Mouse (Mus musculus): Measurements from ENCODE around the gene Casp7. TPM values are rescaled to one million over a fixed set of nuclear protein-coding genes. Genes with fewer than 3 reads are reported as not detected.
"Not testable (repeated sequence)": the region's sequence is repeated elsewhere in the genome, so short reads cannot be mapped to it uniquely, and the experiment has no call there.

Gene Casp7
- polyA plus RNA-seq (2012; rRNA removed): 8.6 and 8.7 TPM in 2 replicates

- under 1% methylated on average over 77 of the region's 78 CpGs for WGBS
- H3K36me3 ChIP-seq (ENCODE audit: control insufficient read depth, insufficient read depth, low read length): no peaks in the 10 kb centered on the region
- peaks cover 9% of the 10 kb centered on the region for H3K4me1 ChIP-seq (ENCODE audit: control insufficient read depth, insufficient read depth, insufficient read length)
- peak within 1 kb of the TSS; percentile 71 for H3K27ac ChIP-seq (ENCODE audit: insufficient read depth, low read length)
- peak within 1 kb of the TSS; percentile 68 for H3K4me3 ChIP-seq (ENCODE audit: extremely low read depth, insufficient read depth, insufficient read length)
- H3K27me3 ChIP-seq (ENCODE audit: control insufficient read depth, insufficient read depth, low read length): no peaks in the 10 kb centered on the region
- TF ChIP-seq POLR2A (IDR thresholded peaks at IDR 0.05; ENCODE audit: low read depth, low read length) (peak; percentile 18; the same call in 1 of the 2 replicates), CTCF (IDR thresholded peaks at IDR 0.05; ENCODE audit: extremely low read depth, insufficient read depth, insufficient read length, insufficient replicate concordance) (no peak)
- DNase-seq (ENCODE audit: low read depth in 1 of 2, low spot score in 2 of 2): peak; percentile 35 to 72
Observed at GRCm38 (mm10) chr19:56396669-56397621, at the start of gene Casp7. Gene Casp7 (plus strand): TSS chr19:56397129.

GRCm38 (mm10) chr19:56349295-56349694 lies 47.6 kb upstream of the Casp7 start:
- Histone ChIP-seq H3K4me1 (ENCODE audit: control insufficient read depth, insufficient read depth, insufficient read length) (no peaks in the 10 kb centered on the region), H3K4me3 (ENCODE audit: extremely low read depth, insufficient read depth, insufficient read length) (no peak overlapping the region), H3K27me3 (ENCODE audit: control insufficient read depth, insufficient read depth, low read length) (no peaks in the 10 kb centered on the region), H3K27ac (ENCODE audit: insufficient read depth, low read length) (no peak overlapping the region), H3K36me3 (ENCODE audit: control insufficient read depth, insufficient read depth, low read length) (no peaks in the 10 kb centered on the region)
- no peak for TF ChIP-seq POLR2A (IDR thresholded peaks at IDR 0.05; ENCODE audit: low read depth, low read length)
- TF ChIP-seq CTCF (IDR thresholded peaks at IDR 0.05; ENCODE audit: extremely low read depth, insufficient read depth, insufficient read length, insufficient replicate concordance): 0 out of 2 replicates have a peak, but pooled peaks have one; percentile 14
- no peak for DNase-seq (ENCODE audit: low read depth in 1 of 2, low spot score in 2 of 2)
- 25% methylated on average over 6 of the region's 6 CpGs for WGBS

GRCm38 (mm10) chr19:56353689-56354088 lies 43.2 kb upstream of the Casp7 start:
- Histone ChIP-seq H3K36me3 (ENCODE audit: control insufficient read depth, insufficient read depth, low read length) (no peaks in the 10 kb centered on the region), H3K4me1 (ENCODE audit: control insufficient read depth, insufficient read depth, insufficient read length) (no peaks in the 10 kb centered on the region), H3K27me3 (ENCODE audit: control insufficient read depth, insufficient read depth, low read length) (no peaks in the 10 kb centered on the region), H3K27ac (ENCODE audit: insufficient read depth, low read length) (no peak overlapping the region), H3K4me3 (ENCODE audit: extremely low read depth, insufficient read depth, insufficient read length) (no peak overlapping the region)
- TF ChIP-seq CTCF (IDR thresholded peaks at IDR 0.05; ENCODE audit: extremely low read depth, insufficient read depth, insufficient read length, insufficient replicate concordance): no peak
- no peak for TF ChIP-seq POLR2A (IDR thresholded peaks at IDR 0.05; ENCODE audit: low read depth, low read length)
- DNase-seq (ENCODE audit: low read depth in 1 of 2, low spot score in 2 of 2): no peak
- 88% methylated on average over 10 of the region's 10 CpGs for WGBS

- DNase-seq (ENCODE audit: low read depth in 1 of 2, low spot score in 2 of 2): no peak
- Histone ChIP-seq H3K27ac (ENCODE audit: insufficient read depth, low read length) (no peak overlapping the region), H3K36me3 (ENCODE audit: control insufficient read depth, insufficient read depth, low read length) (no peaks in the 10 kb centered on the region), H3K4me1 (ENCODE audit: control insufficient read depth, insufficient read depth, insufficient read length) (no peaks in the 10 kb centered on the region), H3K27me3 (ENCODE audit: control insufficient read depth, insufficient read depth, low read length) (no peaks in the 10 kb centered on the region), H3K4me3 (ENCODE audit: extremely low read depth, insufficient read depth, insufficient read length) (no peak overlapping the region)
- TF ChIP-seq CTCF (IDR thresholded peaks at IDR 0.05; ENCODE audit: extremely low read depth, insufficient read depth, insufficient read length, insufficient replicate concordance) (no peak), POLR2A (IDR thresholded peaks at IDR 0.05; ENCODE audit: low read depth, low read length) (no peak)
- 88% methylated on average over 12 of the region's 12 CpGs for WGBS
Observed at GRCm38 (mm10) chr19:56355201-56355600, 41.7 kb upstream of the Casp7 start.

- WGBS: 40% methylated on average over 17 of the region's 17 CpGs
- no peaks in the 10 kb centered on the region for H3K27me3 ChIP-seq (ENCODE audit: control insufficient read depth, insufficient read depth, low read length)
- H3K4me3 ChIP-seq (ENCODE audit: extremely low read depth, insufficient read depth, insufficient read length): no peak overlapping the region
- DNase-seq (ENCODE audit: low read depth in 1 of 2, low spot score in 2 of 2): peak; percentile 5 to 54
- no peaks in the 10 kb centered on the region for H3K4me1 ChIP-seq (ENCODE audit: control insufficient read depth, insufficient read depth, insufficient read length)
- no peak for TF ChIP-seq POLR2A (IDR thresholded peaks at IDR 0.05; ENCODE audit: low read depth, low read length)
- peak; percentile 54; the same call in 1 of the 2 replicates for TF ChIP-seq CTCF (IDR thresholded peaks at IDR 0.05; ENCODE audit: extremely low read depth, insufficient read depth, insufficient read length, insufficient replicate concordance)
- no peaks in the 10 kb centered on the region for H3K36me3 ChIP-seq (ENCODE audit: control insufficient read depth, insufficient read depth, low read length)
- H3K27ac ChIP-seq (ENCODE audit: insufficient read depth, low read length): no peak overlapping the region
Observed at GRCm38 (mm10) chr19:56356480-56357373, 40.2 kb upstream of the Casp7 start.

- WGBS: 77% methylated on average over 2 of the region's 2 CpGs
Observed at GRCm38 (mm10) chr19:56357374-56357708, 39.6 kb upstream of the Casp7 start.

More at GRCm38 (mm10) chr19:56357374-56357708, 39.6 kb upstream of the Casp7 start:
- not testable (repeated sequence) for H3K36me3 ChIP-seq (ENCODE audit: control insufficient read depth, insufficient read depth, low read length); DNase-seq (ENCODE audit: low read depth in 1 of 2, low spot score in 2 of 2); H3K27ac ChIP-seq (ENCODE audit: insufficient read depth, low read length); H3K4me3 ChIP-seq (ENCODE audit: extremely low read depth, insufficient read depth, insufficient read length); H3K27me3 ChIP-seq (ENCODE audit: control insufficient read depth, insufficient read depth, low read length); H3K4me1 ChIP-seq (ENCODE audit: control insufficient read depth, insufficient read depth, insufficient read length)
